Mouse (Mus musculus): ENCODE measurements around the gene Zfp534. TPM values are rescaled to one million over a fixed set of nuclear protein-coding genes. Genes with fewer than 3 reads are reported as not detected.
A peak's percentile ranks its signal among the peaks of the same experiment; 100 is the strongest.
"Not testable (repeated sequence)": the region's sequence is repeated elsewhere in the genome, so short reads cannot be mapped to it uniquely, and the experiment has no call there.

Zfp534 gene
- total RNA-seq (2014; fragmentation: Nextera tagmentation) (12.5 and 13.9 TPM in 2 replicates), total RNA-seq (2017) (1.9 and 2.0 TPM in 2 replicates), polyA plus RNA-seq (2012) (0.02 and 0.07 TPM in 2 replicates)

- ATAC-seq (ENCODE audit: extremely low read depth, insufficient number of reproducible peaks, low FRiP score, poor library complexity, severe bottlenecking); H3K4me1 ChIP-seq (ENCODE audit: insufficient read depth, low read depth, low read length); H3K36me3 ChIP-seq (replicated peaks); DNase-seq (ENCODE audit: low spot score); H3K9me3 ChIP-seq (replicated peaks); H3K27me3 ChIP-seq (ENCODE audit: insufficient read depth, low read length); H3K4me3 ChIP-seq (ENCODE audit: low read depth, low read length): not testable (repeated sequence)
These were observed at the start of gene Zfp534 for GRCm38 (mm10) chr4:147702453-147702852. Gene Zfp534 (minus strand): TSS chr4:147702553.

- H3K9me3 ChIP-seq (replicated peaks); ATAC-seq (ENCODE audit: extremely low read depth, insufficient number of reproducible peaks, low FRiP score, poor library complexity, severe bottlenecking); H3K36me3 ChIP-seq (replicated peaks); H3K4me3 ChIP-seq (ENCODE audit: low read depth, low read length); H3K4me1 ChIP-seq (ENCODE audit: insufficient read depth, low read depth, low read length); DNase-seq (ENCODE audit: low spot score); H3K27me3 ChIP-seq (ENCODE audit: insufficient read depth, low read length): not testable (repeated sequence)
These were observed 43.9 kb upstream of the Zfp534 start for GRCm38 (mm10) chr4:147746255-147746654.

GRCm38 (mm10) chr4:147738636-147739369 is 36.5 kb upstream of the Zfp534 start:
- ATAC-seq (ENCODE audit: extremely low read depth, insufficient number of reproducible peaks, low FRiP score, poor library complexity, severe bottlenecking); H3K27me3 ChIP-seq (ENCODE audit: insufficient read depth, low read length); H3K4me3 ChIP-seq (ENCODE audit: low read depth, low read length); H3K9me3 ChIP-seq (replicated peaks); H3K4me1 ChIP-seq (ENCODE audit: insufficient read depth, low read depth, low read length); H3K36me3 ChIP-seq (replicated peaks): not testable (repeated sequence)
- DNase-seq (ENCODE audit: low spot score) = peak; percentile 0

DNA sequence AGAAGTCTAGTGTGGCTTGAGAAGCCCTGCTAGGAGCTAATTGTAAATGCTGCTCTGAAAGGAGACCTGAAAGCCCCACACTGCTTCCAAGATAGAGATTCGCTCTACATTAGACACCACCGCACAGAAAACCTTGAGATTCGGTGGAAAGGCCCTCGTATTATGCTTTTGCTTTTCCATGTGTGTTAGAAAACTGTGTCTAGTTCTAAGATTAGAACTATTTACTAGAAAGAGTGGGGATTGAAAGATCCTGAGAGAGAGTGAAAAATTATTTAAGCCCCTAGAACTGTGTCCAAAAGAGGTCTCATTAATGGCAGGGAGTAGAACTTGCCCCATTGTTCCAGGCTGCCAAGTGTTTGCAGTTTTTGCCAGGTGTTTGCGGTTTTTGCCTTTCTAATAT is 47.1 kb downstream of the Zfp534 start:
- not testable (repeated sequence) for H3K36me3 ChIP-seq (replicated peaks); ATAC-seq (ENCODE audit: extremely low read depth, insufficient number of reproducible peaks, low FRiP score, poor library complexity, severe bottlenecking); DNase-seq (ENCODE audit: low spot score); H3K4me1 ChIP-seq (ENCODE audit: insufficient read depth, low read depth, low read length); H3K9me3 ChIP-seq (replicated peaks); H3K4me3 ChIP-seq (ENCODE audit: low read depth, low read length); H3K27me3 ChIP-seq (ENCODE audit: insufficient read depth, low read length)

- not testable (repeated sequence) for H3K36me3 ChIP-seq (replicated peaks); H3K9me3 ChIP-seq (replicated peaks); DNase-seq (ENCODE audit: low spot score); H3K27me3 ChIP-seq (ENCODE audit: insufficient read depth, low read length); H3K4me3 ChIP-seq (ENCODE audit: low read depth, low read length); ATAC-seq (ENCODE audit: extremely low read depth, insufficient number of reproducible peaks, low FRiP score, poor library complexity, severe bottlenecking); H3K4me1 ChIP-seq (ENCODE audit: insufficient read depth, low read depth, low read length)
These were observed 54.9 kb downstream of the Zfp534 start for GRCm38 (mm10) chr4:147647407-147647806.

DNA sequence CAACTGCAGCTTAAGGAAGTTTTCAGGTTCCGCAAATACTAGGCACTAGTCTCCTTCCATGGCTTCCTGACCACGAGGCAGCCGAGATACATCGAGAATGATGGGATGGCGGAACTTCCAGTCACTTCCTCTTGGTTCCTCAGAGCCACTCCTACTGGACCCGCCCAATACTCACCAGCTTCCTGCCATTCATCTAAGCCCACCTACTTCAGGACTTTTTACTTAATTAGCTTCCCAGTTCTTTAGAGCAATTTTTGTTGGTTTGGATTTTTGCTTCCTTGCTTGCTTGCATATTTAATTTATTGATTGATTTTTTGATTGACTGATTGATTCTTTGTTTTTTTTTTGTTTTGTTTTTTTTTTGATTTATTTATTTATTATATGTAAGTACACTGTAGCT is 59.9 kb downstream of the Zfp534 start, which contains the start of gene Zfp979:
Zfp979 (minus strand) TSS at position 101 of the 400 bp plus-strand sequence.
- ATAC-seq (ENCODE audit: extremely low read depth, insufficient number of reproducible peaks, low FRiP score, poor library complexity, severe bottlenecking); H3K27me3 ChIP-seq (ENCODE audit: insufficient read depth, low read length); H3K9me3 ChIP-seq (replicated peaks); H3K4me1 ChIP-seq (ENCODE audit: insufficient read depth, low read depth, low read length); H3K36me3 ChIP-seq (replicated peaks); DNase-seq (ENCODE audit: low spot score); H3K4me3 ChIP-seq (ENCODE audit: low read depth, low read length): not testable (repeated sequence)

- not testable (repeated sequence) for H3K36me3 ChIP-seq (replicated peaks); ATAC-seq (ENCODE audit: extremely low read depth, insufficient number of reproducible peaks, low FRiP score, poor library complexity, severe bottlenecking); H3K27me3 ChIP-seq (ENCODE audit: insufficient read depth, low read length); H3K4me3 ChIP-seq (ENCODE audit: low read depth, low read length); DNase-seq (ENCODE audit: low spot score); H3K4me1 ChIP-seq (ENCODE audit: insufficient read depth, low read depth, low read length); H3K9me3 ChIP-seq (replicated peaks)
These were observed 60.4 kb downstream of the Zfp534 start for GRCm38 (mm10) chr4:147641932-147642331.

DNA sequence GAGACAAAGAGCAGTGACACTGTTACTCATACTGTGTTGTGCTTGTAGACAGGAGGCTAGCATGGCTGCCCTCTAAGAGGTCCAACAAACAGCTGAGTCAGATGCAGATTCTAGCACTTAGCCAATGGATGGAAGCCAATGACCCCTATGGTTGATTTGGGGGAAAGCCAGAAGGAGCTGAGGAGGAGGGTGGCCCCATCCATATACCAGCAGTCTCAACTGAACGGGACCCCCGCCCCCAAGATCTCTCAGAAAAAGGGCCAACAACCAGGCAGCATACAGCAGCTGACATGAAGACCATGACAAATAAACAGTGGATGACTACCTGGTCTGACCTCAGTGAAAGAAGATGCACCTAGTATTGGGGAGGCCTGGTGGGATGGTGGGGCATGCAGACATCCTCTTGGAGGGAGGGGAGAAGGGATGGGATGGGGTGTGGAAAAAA is 68.5 kb downstream of the Zfp534 start:
- not testable (repeated sequence) for H3K4me3 ChIP-seq (ENCODE audit: low read depth, low read length); H3K27me3 ChIP-seq (ENCODE audit: insufficient read depth, low read length); H3K4me1 ChIP-seq (ENCODE audit: insufficient read depth, low read depth, low read length); H3K36me3 ChIP-seq (replicated peaks); DNase-seq (ENCODE audit: low spot score); H3K9me3 ChIP-seq (replicated peaks); ATAC-seq (ENCODE audit: extremely low read depth, insufficient number of reproducible peaks, low FRiP score, poor library complexity, severe bottlenecking)

Other genes with a start within 250 kb of the Zfp534 start
- 0.68 TPM in 1 of 2 replicates, not detected in the other for gene Zfp982, start 210.1 kb downstream of the Zfp534 start, total RNA-seq (2014; fragmentation: Nextera tagmentation)
- gene Zfp982, start 210.1 kb downstream of the Zfp534 start, total RNA-seq (2017) = 0.35 and 0.44 TPM in 2 replicates
- not detected in 2 replicates for gene Zfp982, start 210.1 kb downstream of the Zfp534 start, polyA plus RNA-seq (2012)
- gene Gm16503, start 162.3 kb downstream of the Zfp534 start, total RNA-seq (2014; fragmentation: Nextera tagmentation) = 0.29 TPM in 1 of 2 replicates, not detected in the other
- gene Gm16503, start 162.3 kb downstream of the Zfp534 start, total RNA-seq (2017) = 0.17 and 0.22 TPM in 2 replicates
- gene Gm16503, start 162.3 kb downstream of the Zfp534 start, polyA plus RNA-seq (2012) = not detected in 2 replicates
- 3.6 and 4.3 TPM in 2 replicates for gene Zfp985, start 149.3 kb downstream of the Zfp534 start, total RNA-seq (2014; fragmentation: Nextera tagmentation)
- gene Zfp985, start 149.3 kb downstream of the Zfp534 start, total RNA-seq (2017) = 3.7 and 4.1 TPM in 2 replicates
- gene Zfp985, start 149.3 kb downstream of the Zfp534 start, polyA plus RNA-seq (2012) = 0.02 and 0.11 TPM in 2 replicates
- gene Zfp979, start 60.0 kb downstream of the Zfp534 start, total RNA-seq (2014; fragmentation: Nextera tagmentation) = not detected in 2 replicates
- gene Zfp979, start 60.0 kb downstream of the Zfp534 start, total RNA-seq (2017) = 0.70 and 0.82 TPM in 2 replicates
- not detected in 2 replicates for gene Zfp979, start 60.0 kb downstream of the Zfp534 start, polyA plus RNA-seq (2012)
- gene Zfp984, start 107.2 kb upstream of the Zfp534 start, total RNA-seq (2014; fragmentation: Nextera tagmentation) = 121 and 143 TPM in 2 replicates
- gene Zfp984, start 107.2 kb upstream of the Zfp534 start, total RNA-seq (2017) = 27.0 and 36.5 TPM in 2 replicates
- 1.8 and 2.5 TPM in 2 replicates for gene Zfp984, start 107.2 kb upstream of the Zfp534 start, polyA plus RNA-seq (2012)
- 12.4 and 15.2 TPM in 2 replicates for gene Zfp933, start 145.8 kb upstream of the Zfp534 start, total RNA-seq (2014; fragmentation: Nextera tagmentation)
- gene Zfp933, start 145.8 kb upstream of the Zfp534 start, total RNA-seq (2017) = 9.3 and 10.9 TPM in 2 replicates
- 0.11 and 0.15 TPM in 2 replicates for gene Zfp933, start 145.8 kb upstream of the Zfp534 start, polyA plus RNA-seq (2012)
- gene Miip, start 166.3 kb upstream of the Zfp534 start, total RNA-seq (2014; fragmentation: Nextera tagmentation) = not detected in 2 replicates
- 0.05 TPM in 1 of 2 replicates, not detected in the other for gene Miip, start 166.3 kb upstream of the Zfp534 start, total RNA-seq (2017)
- gene Miip, start 166.3 kb upstream of the Zfp534 start, polyA plus RNA-seq (2012) = 0.06 TPM in 1 of 2 replicates, not detected in the other
- gene Fv1, start 166.4 kb upstream of the Zfp534 start, total RNA-seq (2014; fragmentation: Nextera tagmentation) = not detected in 2 replicates
- gene Fv1, start 166.4 kb upstream of the Zfp534 start, total RNA-seq (2017) = not detected in 2 replicates
- gene Fv1, start 166.4 kb upstream of the Zfp534 start, polyA plus RNA-seq (2012) = not detected in 2 replicates
- 18.6 and 21.0 TPM in 2 replicates for gene Mfn2, start 202.2 kb upstream of the Zfp534 start, total RNA-seq (2014; fragmentation: Nextera tagmentation)
- gene Mfn2, start 202.2 kb upstream of the Zfp534 start, total RNA-seq (2017) = 14.8 and 18.3 TPM in 2 replicates
- gene Mfn2, start 202.2 kb upstream of the Zfp534 start, polyA plus RNA-seq (2012) = 14.6 and 18.9 TPM in 2 replicates
- 0.44 and 2.3 TPM in 2 replicates for gene Plod1, start 234.2 kb upstream of the Zfp534 start, total RNA-seq (2014; fragmentation: Nextera tagmentation)
- gene Plod1, start 234.2 kb upstream of the Zfp534 start, total RNA-seq (2017) = 2.9 and 4.6 TPM in 2 replicates
- gene Plod1, start 234.2 kb upstream of the Zfp534 start, polyA plus RNA-seq (2012) = 0.75 and 0.90 TPM in 2 replicates
- gene 2510039O18Rik, start 238.3 kb upstream of the Zfp534 start, total RNA-seq (2014; fragmentation: Nextera tagmentation) = 27.5 and 33.5 TPM in 2 replicates
- gene 2510039O18Rik, start 238.3 kb upstream of the Zfp534 start, total RNA-seq (2017) = 31.5 and 37.2 TPM in 2 replicates
- 84.0 and 84.6 TPM in 2 replicates for gene 2510039O18Rik, start 238.3 kb upstream of the Zfp534 start, polyA plus RNA-seq (2012)

Measured in G1E (cell line).